Mouse (Mus musculus) gastrocnemius, adult 18-20 months (tissue): ENCODE results near the gene Cdc40. TPM values are rescaled to one million over a fixed set of nuclear protein-coding genes. Genes with fewer than 3 reads are reported as not detected.
"Not testable (repeated sequence)": the region's sequence is repeated elsewhere in the genome, so short reads cannot be mapped to it uniquely, and the experiment has no call there.

Experiments
- DNase-seq: peaks from one replicate; pipeline ENCODE4 v3.0.0; 2021; ENCODE audit warnings: low spot score
- total RNA-seq, 2 experiments: library from RNA; stranded (reverse); gene quantifications; 2 replicates each; pipeline ENCODE4 v1.2.3; 2021

The Cdc40 gene
- total RNA-seq, 2 experiments from 2014 or later: 6.5 to 7.4 TPM

DNA sequence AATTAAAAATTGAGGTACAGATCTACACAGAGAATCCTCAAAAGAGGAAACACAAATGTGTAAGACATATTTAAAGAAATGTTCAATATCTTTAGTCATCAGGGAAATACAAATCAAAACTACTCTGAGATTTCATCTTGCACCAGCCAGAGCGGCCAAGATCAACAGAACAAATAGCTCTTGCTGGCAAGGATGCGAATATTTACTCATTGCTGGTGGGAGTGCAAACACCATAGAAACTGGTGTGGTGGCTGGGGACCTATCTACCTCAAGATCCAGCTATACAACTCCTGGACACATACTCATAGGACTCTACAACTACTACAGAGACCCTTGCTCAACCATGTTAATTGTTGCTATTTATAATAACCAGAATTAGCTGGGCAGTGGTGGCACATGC, 11.8 kb downstream of the Cdc40 start:
- DNase-seq: no peak

DNA sequence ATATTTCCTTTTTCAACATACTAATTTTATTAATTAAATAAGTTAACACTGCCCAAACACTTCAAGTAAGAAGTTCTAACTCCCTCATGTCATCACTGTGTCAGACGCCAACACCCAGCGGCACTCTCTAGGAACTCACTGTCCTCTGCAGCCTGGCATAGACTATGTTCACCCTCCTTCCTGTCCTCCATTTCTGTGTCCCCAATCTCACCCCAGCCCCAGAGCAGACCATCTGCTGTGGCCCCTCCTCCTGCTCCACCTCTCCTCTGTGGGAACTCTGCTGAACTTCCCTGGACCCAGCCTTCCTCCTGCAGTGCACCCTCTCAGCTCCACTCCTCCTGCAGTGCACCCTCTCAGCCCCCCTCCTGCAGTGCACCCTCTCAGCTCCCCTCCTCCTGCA, 15.0 kb downstream of the Cdc40 start:
- DNase-seq: no peak

DNA sequence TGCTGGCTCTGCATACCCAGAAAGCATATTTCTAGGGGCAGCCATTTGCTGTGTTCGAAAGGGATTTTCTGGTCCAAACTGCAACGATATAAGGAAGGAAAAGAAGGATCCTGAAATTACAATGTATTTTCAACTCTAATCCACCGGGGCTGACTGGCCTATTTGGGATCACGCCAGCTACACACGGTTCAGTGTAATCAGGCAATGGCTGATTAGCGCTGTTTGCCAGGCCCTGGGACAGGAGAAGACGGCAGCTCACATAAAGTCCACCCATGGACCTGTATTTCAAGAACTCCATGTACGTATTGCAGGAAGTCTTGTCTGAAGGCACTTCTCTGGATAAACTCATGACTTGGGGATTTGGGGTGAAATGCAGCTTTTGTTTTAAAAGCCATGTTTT, 25.5 kb downstream of the Cdc40 start:
- no peak for DNase-seq

DNA sequence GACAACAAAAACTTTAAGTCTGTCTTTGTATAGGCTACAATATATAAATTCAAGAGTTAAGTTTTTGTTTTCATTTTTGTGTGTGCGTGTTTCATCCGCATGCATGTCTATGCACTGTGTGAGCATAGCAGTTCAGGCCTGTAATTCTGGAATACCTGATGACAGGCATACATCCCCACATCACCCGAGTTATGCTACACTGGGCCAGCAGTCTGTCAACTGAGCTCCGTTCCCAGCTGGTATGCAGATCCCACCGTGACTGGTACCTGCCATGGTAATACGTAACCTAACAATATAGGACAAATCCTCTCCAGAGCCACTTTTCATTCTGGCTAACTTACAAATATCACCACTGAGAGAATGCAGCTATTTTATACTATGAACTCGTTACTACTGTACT, 26.4 kb downstream of the Cdc40 start:
- no peak for DNase-seq

DNA sequence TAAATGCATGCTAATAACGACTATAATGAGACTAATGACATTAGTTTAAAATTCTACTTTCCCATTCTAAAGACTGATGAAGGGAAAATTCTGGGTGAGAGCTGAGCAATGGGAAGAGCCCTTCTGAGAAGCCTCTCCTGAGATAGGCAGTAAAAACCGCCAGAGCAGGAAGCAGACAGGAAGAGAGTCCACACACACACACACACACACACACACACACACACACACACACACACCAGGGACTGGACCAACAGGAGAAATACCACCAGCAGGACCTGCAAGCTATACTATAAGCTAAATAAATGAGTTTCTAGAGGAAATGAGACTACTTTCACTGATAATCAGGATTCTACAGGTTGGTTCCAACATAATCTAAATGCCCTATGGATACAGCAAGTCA, 27.5 kb downstream of the Cdc40 start:
- no peak for DNase-seq

DNA sequence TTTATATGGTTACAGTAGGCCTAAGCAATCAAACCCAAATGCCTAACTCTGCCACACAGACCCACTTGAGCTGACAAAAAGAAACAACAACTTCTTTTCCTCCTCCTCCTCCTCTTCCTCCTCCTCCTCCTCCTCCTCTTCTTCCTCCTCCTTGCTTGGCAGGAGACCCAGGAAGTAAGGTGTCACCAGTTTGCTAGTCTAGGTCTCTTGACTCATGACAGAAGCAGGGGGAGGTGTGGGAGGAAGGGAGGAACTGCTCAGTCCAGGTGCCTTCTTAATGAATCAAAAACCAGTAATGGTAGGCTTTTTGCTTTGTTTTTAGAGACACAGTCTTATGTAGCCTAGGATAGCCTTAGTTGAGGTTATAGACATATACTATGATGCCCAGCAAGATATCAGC, 32.0 kb downstream of the Cdc40 start:
- DNase-seq: no peak

DNA sequence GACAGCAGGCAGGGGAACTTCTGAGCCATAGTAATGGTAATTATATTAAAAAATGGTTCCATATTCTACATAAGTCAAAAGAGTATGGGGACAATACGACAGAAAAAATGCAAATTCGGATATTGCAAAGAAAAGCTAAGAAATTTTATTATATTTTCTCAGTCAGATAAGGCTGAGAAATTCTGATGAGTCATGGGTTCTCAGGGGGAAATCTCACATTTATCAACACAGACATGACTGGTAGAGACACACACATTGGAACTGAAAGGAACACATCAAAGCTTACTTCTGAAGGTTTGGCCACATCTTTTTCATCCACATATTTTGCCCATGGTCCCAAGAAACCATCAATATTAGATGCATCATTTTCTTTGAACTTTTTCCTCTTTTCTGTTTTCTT, 32.5 kb downstream of the Cdc40 start:
- no peak for DNase-seq

DNA sequence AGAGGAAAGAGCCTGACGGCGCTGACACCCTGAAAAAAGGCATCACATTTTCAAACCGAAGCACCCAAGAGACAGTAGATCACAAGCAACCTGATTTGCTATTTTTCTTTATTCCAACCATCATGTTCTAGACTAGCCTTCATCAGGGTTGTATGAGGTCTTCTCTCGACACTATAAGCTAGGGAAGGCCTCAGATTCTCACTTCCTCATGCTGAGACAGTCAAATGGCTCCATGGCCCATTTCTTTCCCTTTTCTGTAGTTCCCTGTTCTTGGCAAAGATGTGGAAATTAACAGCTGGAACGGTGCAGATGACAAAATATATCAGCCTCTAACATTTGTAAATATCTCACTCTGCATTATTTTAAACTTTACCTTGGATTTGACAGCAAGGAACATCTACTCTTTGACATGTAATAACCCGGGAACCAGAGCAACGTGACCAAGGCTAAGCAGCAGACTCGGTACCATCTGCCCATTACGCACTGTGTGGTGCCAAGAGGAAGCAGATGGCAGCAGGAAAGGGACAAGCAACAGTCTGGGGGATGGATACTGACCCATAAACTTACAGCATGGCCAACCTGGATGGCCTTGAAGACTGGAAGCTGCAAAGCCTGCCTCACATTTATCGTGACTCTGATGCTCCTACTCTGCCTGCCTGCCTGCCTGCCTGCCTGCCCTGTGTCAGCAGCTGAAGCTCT, 35.8 kb downstream of the Cdc40 start:
- no peak for DNase-seq

DNA sequence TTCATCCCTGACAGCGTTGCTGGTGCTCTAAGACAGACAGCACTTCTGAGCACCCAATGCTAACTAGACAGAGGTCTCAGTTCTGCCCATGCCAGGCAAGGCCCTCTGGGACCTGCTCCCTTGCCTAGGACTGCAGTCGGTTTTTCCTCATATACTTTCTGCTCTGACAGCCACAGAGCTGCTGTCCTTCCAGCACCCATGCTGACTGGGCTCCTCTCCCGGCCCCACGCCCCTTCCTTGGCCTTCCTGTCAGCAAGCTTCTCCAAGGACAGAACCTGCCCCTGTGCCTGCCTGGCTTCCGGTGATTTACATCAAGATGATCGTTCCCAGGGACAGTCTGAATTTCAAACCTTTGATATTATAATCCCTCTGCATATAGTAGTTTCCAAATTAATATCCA, 37.5 kb downstream of the Cdc40 start:
- no peak for DNase-seq

DNA sequence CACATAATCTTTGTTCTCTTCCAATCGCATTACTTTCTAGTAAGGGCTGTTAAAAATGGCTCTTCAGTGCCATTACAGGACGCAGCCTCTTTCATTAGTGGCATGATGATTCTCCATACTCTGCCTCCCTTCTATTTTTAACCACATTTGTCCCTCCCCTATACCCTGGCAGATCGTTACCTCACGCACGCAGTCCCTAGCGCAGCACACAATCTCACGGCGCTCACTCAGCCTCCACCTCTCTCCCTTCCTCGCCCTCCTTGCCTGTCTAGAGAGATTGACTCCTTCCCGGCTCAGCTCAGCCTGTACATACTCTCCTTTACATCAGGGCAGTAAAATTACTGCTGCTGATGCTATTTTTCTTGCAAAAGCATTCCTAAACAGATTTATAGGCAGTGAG, 38.6 kb downstream of the Cdc40 start:
- no peak for DNase-seq

DNA sequence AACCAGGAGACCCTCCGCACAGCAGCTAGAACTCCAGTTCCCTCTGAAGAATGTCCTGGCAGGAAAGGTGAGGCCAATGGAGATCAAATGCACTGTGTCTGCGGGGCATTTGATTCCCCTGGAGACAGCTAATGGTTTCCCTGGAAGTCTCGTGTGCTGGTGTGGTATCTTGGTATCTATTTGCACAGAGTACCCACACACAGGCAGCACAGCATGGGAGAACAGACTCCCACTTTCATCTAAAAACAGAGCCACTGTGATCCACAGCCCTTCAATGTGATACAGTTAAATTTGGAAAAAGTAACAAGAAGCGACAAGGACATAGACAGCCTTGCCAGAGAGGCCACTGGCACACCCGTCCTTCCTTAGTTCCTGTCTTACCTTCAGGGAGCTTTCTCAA, 39.3 kb downstream of the Cdc40 start:
- DNase-seq: no peak

DNA sequence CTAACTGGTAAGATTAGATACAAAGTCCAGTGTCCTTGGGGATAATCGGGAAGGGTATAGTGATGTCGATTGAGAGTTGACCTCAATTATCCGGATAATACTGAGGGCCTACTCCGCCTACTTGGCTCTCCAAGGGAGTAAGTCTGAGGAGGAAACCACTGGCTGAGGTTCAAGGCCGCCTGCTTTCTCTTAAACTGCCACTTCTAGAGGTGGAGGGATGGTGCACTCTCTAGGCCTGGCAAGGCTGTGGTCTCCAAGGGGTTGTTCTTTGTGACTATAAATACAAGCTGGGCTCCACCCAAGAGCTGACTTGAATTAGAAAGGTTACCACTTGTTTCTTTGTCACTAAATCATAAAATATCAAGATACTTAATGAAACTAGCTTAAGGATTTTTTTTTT, 43.0 kb downstream of the Cdc40 start:
- no peak for DNase-seq

DNA sequence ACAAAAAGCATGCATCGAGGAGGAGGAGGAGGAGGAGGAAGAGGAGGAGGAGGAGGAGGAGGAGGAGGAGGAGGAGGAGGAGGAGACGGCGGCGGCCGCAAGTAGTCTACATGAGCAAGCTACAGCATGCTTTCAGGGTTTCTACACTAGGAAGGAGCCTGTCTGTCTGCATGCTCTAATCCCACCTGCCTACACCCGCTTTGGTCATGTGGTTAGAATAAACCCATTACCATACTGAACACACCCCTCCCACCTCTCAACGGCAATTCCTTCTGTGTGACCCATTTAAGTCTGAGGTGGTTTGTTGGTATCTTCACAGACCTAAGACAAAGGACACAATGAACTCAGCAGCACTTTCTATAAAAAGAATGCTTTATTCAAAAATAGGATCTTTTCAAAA, 51.8 kb downstream of the Cdc40 start:
- DNase-seq: no peak

DNA sequence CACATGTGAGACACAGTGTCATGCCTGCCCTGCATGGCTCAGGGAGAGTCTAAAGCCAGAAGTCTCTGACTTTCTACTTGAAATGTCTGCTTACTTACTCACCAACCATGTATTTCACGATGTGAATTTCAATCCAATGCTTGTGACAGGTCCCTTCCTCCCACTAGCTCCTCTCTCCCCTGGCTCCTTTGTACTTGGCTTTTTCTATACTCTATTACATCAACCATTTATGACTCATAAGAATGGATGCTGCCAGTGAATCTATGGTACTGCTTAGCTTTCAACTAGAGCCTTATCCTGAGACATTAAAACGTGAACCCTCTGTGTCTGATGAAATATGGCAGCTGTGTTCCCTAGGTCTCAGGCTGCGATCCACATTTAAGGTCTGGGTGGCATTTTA, 52.8 kb downstream of the Cdc40 start:
- no peak for DNase-seq

DNA sequence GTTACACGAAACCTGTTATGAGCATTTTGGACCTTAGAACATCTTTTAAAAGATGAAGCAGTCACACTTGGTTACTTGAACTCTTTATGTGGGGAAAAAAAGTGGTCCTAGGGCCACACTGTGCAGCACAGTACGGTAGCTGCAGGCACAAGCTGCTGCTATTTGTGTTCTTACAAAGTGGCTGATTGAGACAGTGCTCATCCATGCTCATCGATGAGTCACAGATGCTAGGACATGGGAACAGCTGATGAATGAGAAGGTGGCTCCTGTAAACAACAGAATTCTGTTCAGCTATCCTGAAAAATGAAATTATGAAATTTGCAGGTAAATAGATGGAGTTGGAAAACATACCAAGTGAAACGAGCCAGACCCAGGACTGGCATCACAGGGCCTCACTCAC, 55.4 kb downstream of the Cdc40 start:
- DNase-seq: no peak

DNA sequence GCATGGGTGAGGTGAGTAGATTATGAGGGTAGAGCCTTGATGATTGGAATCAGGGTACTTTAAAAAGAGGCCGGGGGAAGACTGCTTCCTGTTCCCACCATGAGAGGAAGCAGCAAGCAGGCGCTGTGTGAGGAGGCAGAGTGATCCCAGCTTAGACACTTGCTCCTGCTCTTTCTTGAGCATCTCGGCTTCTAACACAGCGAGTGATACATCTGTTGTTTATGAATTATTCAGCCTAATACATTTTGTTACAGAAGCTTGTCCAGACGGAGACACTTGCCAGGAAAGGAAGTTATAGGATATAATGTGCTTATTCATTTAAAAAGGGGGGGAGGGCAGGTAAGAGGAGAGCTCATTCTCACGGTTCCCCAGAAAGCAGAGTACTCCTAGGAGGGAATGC, 57.2 kb downstream of the Cdc40 start:
- DNase-seq: no peak

DNA sequence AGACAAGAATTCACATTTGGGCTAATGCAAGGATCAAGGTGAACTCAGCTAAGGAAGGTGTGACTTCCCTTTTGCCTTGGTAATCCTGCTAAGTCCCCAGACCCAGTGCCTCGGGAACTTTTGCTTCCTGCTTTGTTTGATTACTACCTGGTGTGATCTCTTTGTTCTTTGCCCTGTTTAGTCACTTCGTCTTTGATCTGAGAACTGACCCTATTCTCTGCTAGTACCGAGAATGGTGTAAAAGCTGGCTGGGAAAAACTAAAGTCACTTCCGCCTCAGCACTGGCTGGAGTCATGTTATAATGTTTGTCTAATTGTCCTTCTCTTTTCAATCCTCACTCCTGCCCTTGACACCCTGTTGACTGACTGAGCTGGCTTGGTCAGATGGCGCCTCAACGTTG, 66.6 kb downstream of the Cdc40 start:
- no peak for DNase-seq

DNA sequence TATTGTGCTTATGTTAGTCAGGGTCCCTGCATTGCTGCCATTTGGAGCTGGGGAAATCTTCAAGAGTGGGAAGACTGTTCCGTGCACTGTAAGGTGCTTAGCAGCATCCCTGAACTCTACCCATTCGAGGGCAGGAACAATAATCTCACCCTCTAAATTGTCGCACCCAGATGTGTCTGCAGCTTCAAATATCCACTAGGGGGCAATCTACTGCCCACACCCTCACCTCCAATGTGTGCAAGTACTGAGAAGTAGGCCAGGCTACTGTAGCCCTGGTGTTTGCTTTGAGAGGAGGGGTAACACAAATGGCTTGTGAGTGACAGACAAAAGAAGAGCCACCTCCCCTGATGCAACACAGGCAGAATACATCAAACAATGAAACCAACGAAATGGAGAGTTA, 69.5 kb downstream of the Cdc40 start:
- no peak for DNase-seq

DNA sequence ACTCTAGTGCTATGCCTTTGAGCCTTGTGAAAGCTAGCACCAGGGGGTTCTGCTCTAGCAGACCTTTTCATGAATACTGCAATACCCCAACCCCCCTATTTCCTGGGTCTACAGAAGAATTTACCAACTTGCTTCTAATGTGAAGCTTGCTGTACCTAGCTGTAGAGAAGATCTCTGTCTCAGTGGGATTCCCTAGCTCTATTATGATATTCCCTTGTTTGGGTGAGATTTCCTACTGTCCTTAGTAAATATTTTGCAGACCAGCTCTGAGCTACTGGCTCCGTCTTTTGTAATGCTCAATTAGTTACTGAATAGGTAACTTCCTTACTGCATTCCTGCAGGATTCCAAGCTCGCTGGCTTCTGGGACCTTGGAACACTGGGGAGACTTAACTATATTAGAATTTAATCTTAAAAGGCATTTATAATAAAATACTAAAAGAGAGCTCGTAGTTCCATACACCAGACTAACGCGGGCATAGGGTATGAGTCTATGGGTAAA, 73.7 kb downstream of the Cdc40 start:
- not testable (repeated sequence) for DNase-seq

DNA sequence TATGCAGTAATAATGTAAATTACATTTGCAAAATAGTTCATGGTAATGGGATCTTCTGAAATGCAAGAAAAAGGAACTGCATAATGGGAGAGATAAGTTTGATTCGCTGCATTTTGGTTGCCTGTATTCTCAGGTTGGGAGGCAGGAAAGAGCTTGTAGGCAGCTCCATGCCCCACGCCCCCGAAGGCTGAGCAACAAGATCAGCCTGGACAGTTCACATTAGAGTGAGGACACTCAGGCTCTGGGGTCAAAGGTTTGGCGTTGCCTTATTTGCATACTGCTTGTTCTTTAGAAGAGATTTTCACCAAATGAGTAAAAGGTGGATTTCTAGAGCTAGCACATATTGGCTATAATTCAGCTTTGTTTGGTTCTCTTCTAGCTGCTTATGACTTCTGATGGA, 76.9 kb downstream of the Cdc40 start:
- DNase-seq: no peak

DNA sequence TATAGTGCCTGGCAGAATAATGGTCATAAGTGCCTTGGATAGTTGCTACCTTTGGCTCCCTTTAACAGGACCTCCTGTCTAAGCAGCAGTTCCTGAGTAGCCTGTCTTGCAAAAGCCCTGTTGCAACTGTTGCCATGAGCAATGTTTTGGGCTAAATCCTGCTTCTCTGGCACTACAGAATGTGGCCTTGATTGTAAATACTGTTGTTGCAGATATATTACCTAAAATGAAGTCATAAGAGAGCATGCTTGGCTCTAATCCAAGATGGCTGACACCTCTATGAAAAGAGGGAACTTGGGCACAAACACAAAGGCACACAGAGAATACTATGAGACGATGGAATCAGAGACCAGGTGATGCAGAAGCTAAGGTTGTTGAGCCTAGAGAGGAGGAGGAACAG, 77.9 kb downstream of the Cdc40 start:
- no peak for DNase-seq

DNA sequence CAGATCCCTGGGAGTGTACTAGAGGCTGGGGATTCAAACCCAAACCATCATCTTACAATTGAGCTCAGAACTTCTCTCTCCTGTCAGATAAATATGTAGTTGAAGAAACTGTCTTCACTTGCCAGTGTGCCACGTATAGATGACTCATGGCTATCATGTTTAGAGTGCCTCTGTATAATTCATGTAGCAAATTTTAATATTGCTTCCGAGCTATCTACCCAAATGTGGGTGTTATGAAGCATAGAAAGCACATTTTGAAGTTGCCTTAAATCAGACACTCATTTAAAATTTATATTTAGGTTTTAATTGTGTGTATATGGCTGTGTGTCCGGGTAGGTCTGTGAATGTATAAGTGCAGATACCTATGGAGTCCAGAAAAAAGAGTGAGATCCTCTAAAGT, 91.0 kb downstream of the Cdc40 start:
- no peak for DNase-seq

DNA sequence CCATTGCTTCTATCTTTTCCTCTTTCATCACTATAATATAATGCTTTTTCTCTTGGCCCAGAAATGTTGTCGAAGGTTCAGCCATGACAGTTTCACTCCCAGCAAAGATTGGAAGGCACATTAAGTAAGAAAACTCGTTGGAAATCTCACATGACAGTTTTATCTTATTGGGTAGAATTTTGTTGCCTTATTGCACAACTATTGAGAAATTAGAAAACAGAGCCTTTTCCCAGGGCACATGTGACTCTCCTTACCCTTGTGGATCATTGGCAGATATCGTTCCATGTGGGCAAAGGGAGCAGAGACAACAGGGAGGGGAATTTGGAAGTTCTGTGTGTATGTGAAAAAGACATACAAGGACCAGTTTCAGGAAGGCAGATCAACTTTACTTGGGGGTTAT, 92.7 kb downstream of the Cdc40 start:
- DNase-seq: no peak
